Mouse (Mus musculus) adrenal gland, postnatal 4 days (tissue): ENCODE data around the gene Gch1. TPM values are rescaled to one million over a fixed set of nuclear protein-coding genes. Genes with fewer than 3 reads are reported as not detected.

ENCODE experiments used
- DNase-seq, 2 experiments: peaks; one replicate each; pipeline ENCODE4 v3.0.0; 2021 to 2022; ENCODE audit warnings: low spot score in 2 of 2, mixed read lengths in 2 of 2
- long read RNA-seq, 2 experiments: library from polyadenylated mRNA; stranded (forward); transcript quantifications; one replicate each; pipeline ENCODE4 v2.0.0; 2021
- total RNA-seq, 2 experiments: library from RNA; stranded (reverse); gene quantifications; 2 replicates each; pipeline ENCODE4 v1.2.3; 2021

Gene Gch1
- 10 to 100 TPM; 42.3 to 43.9 TPM for total RNA-seq
- long read RNA-seq, experiment 1, transcript Gch1-201 (6 exons, 2,775 nt) = major isoform, 99 of 111 reads
- long read RNA-seq, experiment 1, partial matches to known transcripts = 0 of 111 reads
- long read RNA-seq, experiment 1, other reads (novel, unspliced or antisense) = 12 of 111 reads
- long read RNA-seq, experiment 2, transcript Gch1-201 (6 exons, 2,775 nt) = major isoform, 155 of 180 reads
- long read RNA-seq, experiment 2, partial matches to known transcripts = 0 of 180 reads
- long read RNA-seq, experiment 2, other reads (novel, unspliced or antisense) = 25 of 180 reads

- peak; percentile 61 to 76 for DNase-seq
Observed at GRCm38 (mm10) chr14:47188848-47189634, at the start of gene Gch1. Gene Gch1 (minus strand): TSS chr14:47189413.

DNA sequence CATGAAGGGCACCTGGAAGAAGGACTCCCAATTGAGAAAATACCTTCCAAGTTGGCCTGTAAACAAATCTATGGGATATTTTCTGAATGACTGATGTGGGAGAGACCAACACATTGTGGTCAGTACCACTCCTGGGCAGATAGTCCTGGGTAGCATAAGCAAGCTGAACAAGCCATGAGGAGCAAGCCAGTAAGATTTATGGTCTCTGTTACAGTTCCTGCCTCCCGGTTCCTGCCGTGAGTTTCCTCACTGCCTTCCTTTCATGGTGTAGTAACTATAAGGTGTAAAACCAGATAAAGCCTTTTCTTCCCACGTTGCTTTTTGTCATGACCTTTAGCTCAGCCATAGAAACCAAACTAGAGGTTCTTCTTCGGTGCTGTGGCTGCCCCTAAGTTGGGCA lies 48.1 kb upstream of the Gch1 start:
- no peak for DNase-seq

DNA sequence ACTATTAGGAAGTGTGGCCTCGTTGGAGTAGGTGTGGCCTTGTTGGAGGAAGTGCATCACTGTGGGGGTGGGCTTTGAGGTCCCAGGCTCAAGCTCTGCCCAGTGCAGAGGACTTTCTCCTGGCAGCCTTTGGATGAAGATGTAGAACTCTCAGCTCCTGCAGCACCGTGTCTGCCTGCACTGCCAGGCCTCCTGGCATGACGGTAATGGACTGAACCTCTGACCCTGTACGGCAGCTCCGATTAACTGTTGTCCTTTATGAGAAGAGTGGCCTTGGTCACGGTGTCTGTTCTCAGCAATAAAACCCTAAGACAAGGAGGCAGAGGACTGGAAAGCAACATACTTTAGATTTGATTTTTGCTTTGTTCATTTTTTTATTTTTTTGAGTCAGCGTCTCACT lies 47.3 kb upstream of the Gch1 start:
- no peak for DNase-seq

- no peak for DNase-seq
Observed at GRCm38 (mm10) chr14:47234526-47235250, 45.5 kb upstream of the Gch1 start.

DNA sequence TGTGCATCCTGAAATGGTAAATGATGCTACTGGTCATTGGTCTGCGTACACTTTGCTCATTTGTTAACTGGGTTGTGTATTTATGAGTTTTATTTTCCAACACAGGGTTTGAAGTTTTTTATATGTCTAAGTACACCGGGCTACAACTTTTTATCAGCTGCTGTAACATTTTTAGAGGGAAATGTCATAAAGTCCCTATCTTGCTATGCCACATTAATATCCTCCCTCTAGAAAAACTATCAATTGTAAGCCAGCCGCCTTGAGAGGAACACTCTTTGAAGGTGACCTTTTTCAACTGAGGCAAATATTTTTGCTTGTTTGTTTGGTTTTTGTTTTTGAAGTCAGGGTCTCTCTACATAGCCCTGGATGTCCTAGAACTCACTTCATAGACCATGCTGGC lies 44.8 kb upstream of the Gch1 start:
- DNase-seq = no peak

DNA sequence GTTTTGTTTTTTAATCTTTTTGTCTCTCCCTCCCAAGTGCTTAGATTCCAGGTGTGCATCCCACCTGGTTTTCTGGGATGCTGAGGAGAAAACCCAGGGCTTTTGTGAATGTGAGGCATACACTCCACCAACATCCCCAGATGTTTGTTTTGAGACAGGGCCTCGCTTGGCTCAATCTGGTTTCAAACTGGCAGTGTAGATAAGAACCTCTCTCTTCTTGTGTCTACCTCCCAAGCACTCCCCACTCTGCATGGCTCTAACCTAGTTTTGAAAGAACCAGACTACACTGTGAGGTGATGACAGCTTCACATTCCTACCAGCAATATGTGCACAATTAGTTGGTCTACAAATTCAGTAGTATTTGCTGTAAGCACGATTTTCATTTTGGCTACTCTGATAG lies 44.4 kb upstream of the Gch1 start:
- DNase-seq = no peak

- DNase-seq = no peak
Observed at GRCm38 (mm10) chr14:47229796-47230376, 40.7 kb upstream of the Gch1 start.

GRCm38 (mm10) chr14:47225931-47226330 lies 36.7 kb upstream of the Gch1 start:
- DNase-seq = no peak

DNA sequence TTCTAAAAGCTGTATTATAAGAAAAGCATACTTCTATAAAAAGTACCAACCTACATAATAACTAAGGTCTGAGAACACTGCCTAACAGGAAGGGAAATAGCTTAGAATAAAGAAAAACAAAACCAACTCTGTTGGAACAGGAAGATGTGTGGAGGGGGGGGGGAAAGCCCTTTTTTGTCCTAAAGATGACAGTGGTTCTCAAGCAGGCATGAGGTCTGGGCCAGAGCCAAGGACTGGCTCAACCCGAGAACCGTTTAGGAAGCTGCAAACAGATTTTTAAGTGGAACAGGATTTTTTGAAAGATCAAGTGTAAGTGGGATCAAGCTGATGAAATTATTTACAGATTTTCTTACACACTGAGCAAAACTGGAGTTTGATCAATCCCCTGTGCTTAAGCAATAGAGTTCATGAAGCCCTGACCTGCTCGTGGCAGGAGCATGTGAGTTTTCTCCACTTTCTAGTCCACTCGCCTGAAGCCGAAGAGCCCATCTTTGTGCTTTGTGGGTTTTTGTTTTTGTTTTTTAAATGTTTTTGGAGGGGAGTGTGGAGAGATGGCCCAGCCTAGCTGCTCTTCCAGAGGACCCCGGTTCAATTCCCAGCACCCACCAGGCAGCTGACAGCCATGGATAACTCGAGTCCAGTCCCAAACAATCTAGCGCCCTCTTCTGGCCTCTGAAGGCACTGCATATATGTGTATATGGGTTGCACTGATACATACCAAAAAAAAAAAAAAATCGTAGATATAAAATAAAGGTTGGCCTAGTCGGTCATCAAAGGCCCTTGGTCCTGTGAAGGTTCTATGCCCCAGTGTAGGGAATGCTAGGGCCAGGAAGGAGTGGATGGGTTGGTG lies 35.5 kb upstream of the Gch1 start:
- no peak for DNase-seq

DNA sequence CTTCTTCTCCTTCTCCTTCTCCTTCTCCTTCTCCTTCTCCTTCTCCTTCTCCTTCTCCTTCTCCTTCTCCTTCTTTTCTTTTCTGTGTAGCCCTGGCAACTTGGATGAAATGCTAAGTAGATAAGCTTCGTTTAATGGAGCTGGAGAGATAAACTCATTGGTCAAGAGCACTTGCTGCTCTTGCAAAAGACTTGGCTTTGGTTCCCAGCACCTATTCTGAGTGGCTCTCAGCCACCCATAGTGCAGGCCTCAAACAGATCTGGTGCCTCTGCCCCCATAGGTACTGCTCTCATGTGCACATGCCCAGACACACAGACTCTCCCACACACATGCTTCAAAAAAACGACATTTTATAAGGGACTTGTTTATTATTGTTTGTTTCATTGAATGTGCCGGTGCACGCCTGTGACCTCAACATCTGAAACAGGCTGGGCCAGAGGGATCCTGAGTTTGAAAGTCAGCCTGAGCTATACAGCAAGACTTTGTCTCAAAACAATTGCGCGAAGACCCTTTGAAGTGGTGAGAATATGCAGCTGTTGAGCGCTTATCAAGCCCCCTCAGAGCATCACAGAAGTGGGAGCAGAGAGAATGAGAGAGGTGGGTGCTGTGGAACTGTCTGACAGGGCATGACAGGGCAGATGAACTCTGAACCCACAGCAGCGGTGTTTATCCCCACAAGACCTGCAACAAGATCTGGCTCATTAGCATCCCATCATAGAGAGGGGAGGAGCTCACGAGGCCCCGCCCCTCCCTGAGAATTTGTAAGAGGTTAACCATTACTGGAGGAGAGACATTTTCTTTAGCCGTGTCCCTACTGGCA lies 33.6 kb upstream of the Gch1 start:
- DNase-seq = no peak

DNA sequence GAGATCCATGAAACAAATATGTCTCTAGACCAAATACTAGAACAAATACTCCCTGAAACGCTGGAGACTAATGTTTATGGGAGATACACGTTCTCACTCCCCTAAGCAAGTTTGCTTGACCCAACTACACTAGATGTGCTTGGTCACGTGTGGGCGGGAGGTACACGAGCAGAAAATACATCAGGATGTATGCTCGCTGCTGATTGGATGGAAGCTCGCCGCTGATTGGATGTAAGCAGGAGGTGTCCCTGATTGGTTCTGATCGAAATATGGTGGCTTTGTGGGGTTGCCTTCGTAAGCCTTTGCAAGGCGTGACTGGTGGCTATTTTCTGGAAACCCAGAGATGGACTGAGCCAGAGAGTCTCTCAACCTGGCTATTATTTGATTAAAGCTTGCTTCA lies 32.4 kb upstream of the Gch1 start:
- DNase-seq = no peak

GRCm38 (mm10) chr14:47220231-47221025 lies 31.2 kb upstream of the Gch1 start:
- no peak for DNase-seq

DNA sequence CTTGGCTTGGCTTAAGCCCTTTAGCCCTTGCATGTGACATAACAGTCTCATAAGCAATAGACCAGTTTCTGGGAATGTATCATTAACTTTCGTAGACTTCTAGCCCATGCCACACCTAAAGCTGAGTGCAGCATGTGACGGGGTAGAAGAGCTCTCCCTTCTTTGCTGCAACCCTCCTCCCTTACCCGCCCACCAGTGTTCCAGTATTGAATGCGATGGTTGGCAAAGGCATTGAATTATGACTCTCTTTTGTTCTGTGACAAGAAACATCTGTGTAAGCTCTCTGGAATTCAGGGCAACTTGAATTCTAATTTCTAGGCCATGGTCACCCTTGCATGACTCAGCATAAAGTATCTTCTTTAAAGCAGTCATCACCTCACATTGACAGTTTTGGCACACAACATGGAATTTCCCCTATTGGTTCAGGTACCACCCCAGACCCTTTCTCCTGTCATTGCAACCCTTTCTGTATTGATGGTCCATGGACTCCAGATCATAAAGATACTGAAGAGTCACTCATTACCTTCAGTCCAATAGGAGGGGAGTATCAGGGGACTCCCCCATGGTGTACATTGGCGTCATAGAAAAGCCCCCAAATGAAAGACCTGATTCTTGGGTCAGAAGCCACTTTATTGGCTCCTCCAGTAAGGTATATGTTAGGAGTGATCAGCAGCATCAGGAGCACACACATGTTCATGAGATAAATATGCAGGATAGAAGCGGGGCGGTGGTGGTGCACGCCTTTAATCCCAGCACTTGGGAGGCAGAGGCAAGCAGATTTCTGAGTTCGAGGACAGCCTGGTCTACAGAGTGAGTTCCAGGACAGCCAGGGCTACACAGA lies 29.8 kb upstream of the Gch1 start:
- DNase-seq = no peak

GRCm38 (mm10) chr14:47216541-47216940 lies 27.3 kb upstream of the Gch1 start:
- DNase-seq = no peak

DNA sequence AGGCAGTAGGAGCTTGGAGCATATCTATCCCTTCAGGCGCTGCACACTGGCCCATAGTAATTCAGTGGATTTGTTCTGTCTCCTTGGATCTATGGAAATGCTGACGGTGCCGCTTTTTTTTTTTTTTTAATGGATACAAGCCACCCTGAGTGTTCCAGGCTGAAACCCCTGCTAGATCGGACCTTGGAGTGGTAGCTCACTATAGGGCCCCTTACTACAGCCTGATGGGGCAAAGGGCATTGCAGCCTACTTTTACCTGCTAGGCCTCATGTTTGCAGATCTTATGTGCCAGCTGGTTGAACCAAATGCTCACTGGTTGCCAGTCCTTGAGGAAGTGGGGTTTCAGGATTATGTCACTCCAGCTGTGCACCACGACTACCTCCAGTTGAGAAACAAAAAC lies 25.2 kb upstream of the Gch1 start:
- DNase-seq = no peak

GRCm38 (mm10) chr14:47213305-47213704 lies 24.1 kb upstream of the Gch1 start:
- no peak for DNase-seq

DNA sequence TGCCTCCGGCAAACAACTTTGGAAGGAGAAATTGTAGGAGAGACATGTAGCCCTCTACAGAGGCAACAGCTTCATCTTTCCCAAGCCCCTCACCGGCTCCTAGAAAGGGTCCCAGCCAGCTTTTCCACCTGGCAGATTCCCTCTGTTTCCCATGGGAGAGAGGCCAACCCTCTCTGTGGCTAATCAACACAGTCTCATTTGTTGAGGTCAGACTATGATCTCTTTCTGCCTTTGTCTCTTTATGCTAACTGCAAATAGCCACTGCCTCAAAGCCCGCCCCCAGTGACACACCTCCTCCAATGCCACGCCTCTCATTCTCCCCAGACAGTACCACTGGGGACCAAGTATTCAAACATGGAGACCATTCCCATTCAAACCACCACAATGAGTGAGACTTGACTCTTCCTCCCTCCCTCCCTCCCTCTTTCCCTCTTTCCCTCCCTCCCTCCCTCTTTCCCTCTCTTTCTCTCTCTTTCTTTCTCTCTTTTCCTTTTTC lies 20.5 kb upstream of the Gch1 start:
- no peak for DNase-seq
